Mouse (Mus musculus): ENCODE measurements around the gene Msrb2. TPM values are rescaled to one million over a fixed set of nuclear protein-coding genes. Genes with fewer than 3 reads are reported as not detected.

The Msrb2 gene
- 9.7 and 9.8 TPM in 2 replicates for polyA plus RNA-seq (2014; fragmentation: Nextera tagmentation; extraction: Ambion mirVana)

DNA sequence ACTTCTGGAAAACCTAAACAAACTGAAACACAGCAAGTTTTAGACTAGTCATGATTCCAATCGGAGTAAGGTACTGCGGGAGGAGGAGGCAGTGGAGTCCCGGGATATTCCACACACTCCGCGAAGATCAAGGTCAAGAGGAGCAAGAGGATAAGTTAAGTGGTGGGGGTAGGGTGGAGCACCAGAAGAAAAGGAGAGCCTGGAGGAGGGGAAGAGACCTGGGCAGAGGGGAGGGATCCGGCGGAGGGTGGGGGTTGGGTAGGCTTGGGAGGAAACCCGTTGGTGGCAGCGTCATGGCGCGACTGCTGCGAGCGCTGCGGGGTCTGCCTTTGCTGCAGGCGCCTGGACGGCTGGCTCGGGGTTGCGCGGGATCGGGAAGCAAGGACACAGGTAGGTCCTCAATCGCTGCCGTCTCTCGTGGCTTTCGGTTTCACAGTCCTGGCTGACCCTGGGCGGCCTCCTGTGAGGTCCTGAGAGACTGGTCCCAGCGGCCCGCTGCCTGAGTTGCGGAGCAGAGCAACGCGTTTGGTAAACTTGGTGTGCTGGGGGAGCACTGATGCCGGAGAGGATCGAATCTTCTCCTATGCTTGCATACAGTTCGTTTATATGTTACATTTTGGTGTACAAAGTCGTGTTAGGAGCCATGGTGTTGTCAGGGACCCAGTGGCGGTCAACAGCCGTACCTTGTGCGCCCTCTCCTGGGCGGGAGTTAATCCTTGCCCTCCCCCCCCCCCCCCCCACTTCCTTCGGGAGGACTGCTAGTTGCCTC lies at the start of gene Msrb2:
Gene Msrb2 (plus strand): TSS at position 51 of the 769 bp plus-strand sequence.
- H3K27me3 ChIP-seq (ENCODE audit: control insufficient read depth, insufficient read depth, low read length) = no peaks in the 10 kb centered on the region
- H3K27ac ChIP-seq = 0 out of 2 replicates have a peak within 1 kb of the TSS, but pooled peaks have one; percentile 11
- peaks cover 5% of the 10 kb centered on the region; the same call in 1 of the 2 replicates for H3K4me1 ChIP-seq (replicated peaks; ENCODE audit: control insufficient read depth, insufficient read depth, low read length)
- 1% methylated on average over 39 of the region's 39 CpGs for WGBS
- H3K4me3 ChIP-seq (replicated peaks; ENCODE audit: low read length) = peak within 1 kb of the TSS; percentile 60
- H3K4me2 ChIP-seq (replicated peaks) = peak within 1 kb of the TSS; percentile 76
- DNase-seq (ENCODE audit: low spot score) = peak; percentile 57
- H3K36me3 ChIP-seq (replicated peaks; ENCODE audit: control insufficient read depth, insufficient read depth) = no peaks in the 10 kb centered on the region
- ATAC-seq (ENCODE audit: low FRiP score) = peak; percentile 85
- no peaks in the 10 kb centered on the region for H3K9me3 ChIP-seq (ENCODE audit: control insufficient read depth, low read length)
- H3K9ac ChIP-seq = peak within 1 kb of the TSS; percentile 74

DNA sequence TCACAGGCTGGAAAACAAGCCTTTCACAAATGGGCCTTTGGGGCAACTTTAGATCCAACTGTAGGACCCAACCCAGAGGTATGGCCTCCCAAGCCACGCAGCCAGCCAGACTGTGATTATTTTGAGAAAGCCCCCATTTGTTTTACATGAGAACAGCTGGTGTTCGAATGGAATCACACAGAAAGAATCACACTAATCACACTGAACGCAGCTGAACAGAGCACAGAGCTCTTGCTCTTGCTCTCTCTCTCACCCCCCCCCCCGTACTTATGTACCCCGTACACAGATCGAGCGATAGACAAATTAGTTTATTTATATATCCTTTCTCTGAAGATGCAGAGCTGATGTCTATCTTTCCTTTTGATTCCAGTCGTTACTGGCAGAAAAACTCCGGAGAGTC lies 48.8 kb upstream of the Msrb2 start:
- Histone ChIP-seq H3K27ac (no peak overlapping the region), H3K36me3 (replicated peaks; ENCODE audit: control insufficient read depth, insufficient read depth) (no peaks in the 10 kb centered on the region), H3K4me2 (replicated peaks) (no peak overlapping the region), H3K4me1 (replicated peaks; ENCODE audit: control insufficient read depth, insufficient read depth, low read length) (no peaks in the 10 kb centered on the region), H3K9me3 (ENCODE audit: control insufficient read depth, low read length) (no peaks in the 10 kb centered on the region), H3K9ac (no peak overlapping the region), H3K27me3 (ENCODE audit: control insufficient read depth, insufficient read depth, low read length) (no peaks in the 10 kb centered on the region), H3K4me3 (replicated peaks; ENCODE audit: low read length) (no peak overlapping the region)
- 70% methylated on average over 9 of the region's 9 CpGs for WGBS
- ATAC-seq (ENCODE audit: low FRiP score) (no peak), DNase-seq (ENCODE audit: low spot score) (no peak)

DNA sequence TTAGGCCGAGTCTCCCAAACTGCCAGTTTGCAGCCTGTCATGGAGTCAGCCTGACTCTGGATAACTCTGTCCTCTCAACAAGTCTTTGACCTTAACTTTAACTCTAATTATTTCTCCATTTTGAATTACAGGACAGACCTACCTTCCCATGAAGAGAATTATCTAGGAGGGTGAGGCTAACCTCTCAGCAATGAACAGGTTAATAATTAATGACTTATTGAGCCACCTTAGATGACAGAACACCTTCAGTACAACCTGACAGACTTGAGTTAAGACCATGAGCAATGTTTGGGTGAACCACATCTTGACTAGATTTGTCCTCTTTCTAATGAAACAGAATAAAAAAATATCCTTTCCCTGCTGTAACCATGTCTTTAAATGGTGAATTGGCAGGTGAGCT lies 44.9 kb upstream of the Msrb2 start:
- H3K4me1 ChIP-seq (replicated peaks; ENCODE audit: control insufficient read depth, insufficient read depth, low read length) = no peaks in the 10 kb centered on the region
- H3K9me3 ChIP-seq (ENCODE audit: control insufficient read depth, low read length) = no peaks in the 10 kb centered on the region
- H3K4me3 ChIP-seq (replicated peaks; ENCODE audit: low read length) = no peak overlapping the region
- no peaks in the 10 kb centered on the region for H3K27me3 ChIP-seq (ENCODE audit: control insufficient read depth, insufficient read depth, low read length)
- H3K9ac ChIP-seq = no peak overlapping the region
- no peak for ATAC-seq (ENCODE audit: low FRiP score)
- no peak overlapping the region for H3K27ac ChIP-seq
- WGBS = 90% methylated on average over 1 of the region's 1 CpGs
- H3K4me2 ChIP-seq (replicated peaks) = no peak overlapping the region
- DNase-seq (ENCODE audit: low spot score) = no peak
- no peaks in the 10 kb centered on the region for H3K36me3 ChIP-seq (replicated peaks; ENCODE audit: control insufficient read depth, insufficient read depth)

DNA sequence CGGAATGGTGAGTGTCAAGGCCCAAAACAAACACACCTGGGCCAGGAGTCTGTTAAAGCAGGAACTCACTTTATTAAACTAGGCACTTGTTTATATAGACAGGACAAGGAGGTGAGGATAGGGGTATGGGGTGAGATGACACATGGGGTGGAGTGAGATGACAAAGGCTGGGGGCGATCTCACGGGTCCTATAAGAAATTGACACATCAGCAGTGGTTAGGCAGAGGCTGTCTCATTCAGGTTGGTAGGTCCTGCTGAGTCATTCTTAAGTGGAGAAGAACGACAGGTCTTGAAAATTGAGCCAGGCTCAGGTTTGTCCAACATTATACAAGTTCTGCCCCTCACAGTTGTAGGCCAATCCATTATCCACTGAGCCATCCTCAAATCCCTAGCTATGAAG lies 43.4 kb upstream of the Msrb2 start:
- H3K27me3 ChIP-seq (ENCODE audit: control insufficient read depth, insufficient read depth, low read length) = no peaks in the 10 kb centered on the region
- H3K4me1 ChIP-seq (replicated peaks; ENCODE audit: control insufficient read depth, insufficient read depth, low read length) = no peaks in the 10 kb centered on the region
- DNase-seq (ENCODE audit: low spot score) = no peak
- H3K36me3 ChIP-seq (replicated peaks; ENCODE audit: control insufficient read depth, insufficient read depth) = no peaks in the 10 kb centered on the region
- H3K4me2 ChIP-seq (replicated peaks) = no peak overlapping the region
- no peak overlapping the region for H3K4me3 ChIP-seq (replicated peaks; ENCODE audit: low read length)
- no peaks in the 10 kb centered on the region for H3K9me3 ChIP-seq (ENCODE audit: control insufficient read depth, low read length)
- H3K27ac ChIP-seq = no peak overlapping the region
- WGBS = 84% methylated on average over 4 of the region's 4 CpGs
- ATAC-seq (ENCODE audit: low FRiP score) = no peak
- no peak overlapping the region for H3K9ac ChIP-seq

DNA sequence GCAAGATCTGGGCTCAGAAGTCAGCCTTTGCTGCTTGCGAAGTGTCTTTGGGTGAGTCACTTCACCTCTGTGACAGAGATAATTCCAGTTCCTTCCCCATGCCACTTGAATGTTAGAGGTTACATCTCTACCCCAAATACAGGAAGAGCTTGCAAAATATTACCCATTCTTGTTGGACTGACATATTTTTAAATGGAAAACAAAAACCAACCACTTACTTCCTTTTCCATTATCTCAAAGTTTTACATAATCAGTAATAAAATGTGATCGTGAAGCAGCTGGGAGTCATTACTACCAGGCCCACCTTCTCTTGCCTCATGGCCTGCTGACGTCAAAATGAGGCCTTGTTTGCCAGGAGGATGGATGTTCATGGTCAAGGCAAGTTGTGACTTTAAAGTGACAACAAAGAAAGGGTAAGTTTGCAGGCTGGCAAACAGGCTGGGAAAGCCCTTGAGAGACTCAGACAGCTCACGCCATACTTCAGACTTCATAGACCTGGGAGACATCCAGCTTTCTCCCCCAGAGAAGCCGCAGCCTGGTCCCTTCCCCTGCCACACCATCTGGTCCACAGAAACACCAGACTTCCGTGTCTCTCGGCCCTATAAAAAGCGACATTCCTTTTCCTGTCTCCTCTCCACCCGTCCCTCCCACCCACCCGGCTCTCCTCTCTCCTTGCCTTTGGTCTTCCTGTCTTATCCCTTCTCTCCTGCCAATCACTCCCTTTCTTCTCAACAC lies 27.2 kb upstream of the Msrb2 start:
- Histone ChIP-seq H3K4me3 (replicated peaks; ENCODE audit: low read length) (peak overlapping the region; percentile 2; the same call in 1 of the 2 replicates), H3K4me2 (replicated peaks) (peak overlapping the region; percentile 20; the same call in 1 of the 2 replicates), H3K36me3 (replicated peaks; ENCODE audit: control insufficient read depth, insufficient read depth) (no peaks in the 10 kb centered on the region), H3K9me3 (ENCODE audit: control insufficient read depth, low read length) (no peaks in the 10 kb centered on the region), H3K27me3 (ENCODE audit: control insufficient read depth, insufficient read depth, low read length) (no peaks in the 10 kb centered on the region), H3K4me1 (replicated peaks; ENCODE audit: control insufficient read depth, insufficient read depth, low read length) (no peaks in the 10 kb centered on the region), H3K27ac (no peak overlapping the region), H3K9ac (no peak overlapping the region)
- DNase-seq (ENCODE audit: low spot score) = no peak
- peak; percentile 21; the same call in 1 of the 2 replicates for ATAC-seq (ENCODE audit: low FRiP score)
- 46% methylated on average over 10 of the region's 10 CpGs for WGBS

DNA sequence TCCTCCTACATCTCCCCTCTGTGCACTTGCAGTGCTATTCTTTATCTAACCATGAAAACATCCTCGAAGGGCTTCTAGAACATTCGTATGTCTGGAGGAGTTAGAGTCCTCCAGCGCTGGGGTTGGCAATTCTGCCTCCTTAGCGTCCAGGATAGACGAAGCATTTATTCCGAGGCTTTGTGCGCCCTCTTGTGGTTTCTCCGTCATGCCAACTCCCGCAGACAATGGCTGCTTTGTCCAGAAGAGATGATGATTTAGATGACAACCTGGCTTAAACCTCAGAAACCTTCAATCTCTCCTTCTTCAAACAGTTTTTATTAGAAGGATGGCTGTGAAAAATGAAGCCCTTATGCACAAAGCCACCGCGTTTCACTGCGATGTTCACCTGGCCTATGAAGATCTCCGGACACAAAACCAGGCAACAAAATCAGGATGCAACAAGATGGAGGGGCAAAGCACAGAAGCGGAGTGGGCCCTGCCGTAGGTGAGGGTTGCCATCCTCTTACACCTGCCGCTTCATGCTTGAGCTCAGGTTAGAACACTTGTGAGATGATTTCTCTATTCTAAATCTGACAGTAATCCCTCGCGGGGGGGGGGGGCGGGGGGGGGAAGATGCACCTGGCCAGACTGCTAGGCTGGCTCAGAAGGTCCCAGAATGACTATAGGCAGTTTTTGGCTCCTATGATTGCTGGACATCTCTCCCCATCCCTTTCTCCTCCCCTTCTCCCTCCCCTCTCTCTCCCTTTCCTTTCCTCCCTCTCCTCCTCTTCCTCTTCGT lies 26.4 kb upstream of the Msrb2 start:
- Histone ChIP-seq H3K36me3 (replicated peaks; ENCODE audit: control insufficient read depth, insufficient read depth) (no peaks in the 10 kb centered on the region), H3K4me3 (replicated peaks; ENCODE audit: low read length) (peak overlapping the region; percentile 2; the same call in 1 of the 2 replicates), H3K4me1 (replicated peaks; ENCODE audit: control insufficient read depth, insufficient read depth, low read length) (no peaks in the 10 kb centered on the region), H3K9ac (peak overlapping the region; percentile 34; the same call in 1 of the 2 replicates), H3K27me3 (ENCODE audit: control insufficient read depth, insufficient read depth, low read length) (no peaks in the 10 kb centered on the region), H3K4me2 (replicated peaks) (peak overlapping the region; percentile 20), H3K27ac (no peak overlapping the region), H3K9me3 (ENCODE audit: control insufficient read depth, low read length) (no peaks in the 10 kb centered on the region)
- DNase-seq (ENCODE audit: low spot score) = peak; percentile 96
- ATAC-seq (ENCODE audit: low FRiP score) = peak; percentile 89
- WGBS = 27% methylated on average over 20 of the region's 20 CpGs

DNA sequence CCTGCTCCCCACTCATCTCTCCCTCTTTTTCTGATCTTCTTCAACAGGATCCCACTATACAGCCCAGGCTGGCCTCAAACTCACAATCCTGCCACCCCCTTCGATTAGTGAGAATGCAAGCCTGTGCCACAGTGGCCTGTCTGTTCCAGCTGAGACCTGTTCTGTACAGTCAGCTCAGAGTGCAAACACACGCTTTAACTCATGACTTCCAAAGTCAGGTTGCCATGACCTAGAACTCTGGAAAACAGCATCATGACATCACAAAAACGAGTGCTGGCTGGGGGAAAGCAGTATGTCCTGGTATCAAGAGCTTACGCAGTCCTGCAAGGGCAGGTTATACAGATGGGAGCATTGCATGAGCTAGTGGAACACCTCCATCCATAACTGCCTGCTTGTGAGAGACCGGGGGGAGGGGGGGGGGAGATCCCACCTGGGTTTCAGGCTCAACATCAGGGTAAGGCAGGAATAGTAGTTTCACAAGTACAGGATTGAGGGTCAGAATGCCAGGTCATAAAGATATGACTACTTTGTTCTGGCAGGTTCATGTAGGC lies 25.8 kb upstream of the Msrb2 start:
- Histone ChIP-seq H3K27me3 (ENCODE audit: control insufficient read depth, insufficient read depth, low read length) (no peaks in the 10 kb centered on the region), H3K4me2 (replicated peaks) (peak overlapping the region; percentile 20), H3K4me3 (replicated peaks; ENCODE audit: low read length) (no peak overlapping the region), H3K27ac (no peak overlapping the region), H3K9ac (no peak overlapping the region), H3K36me3 (replicated peaks; ENCODE audit: control insufficient read depth, insufficient read depth) (no peaks in the 10 kb centered on the region), H3K9me3 (ENCODE audit: control insufficient read depth, low read length) (no peaks in the 10 kb centered on the region), H3K4me1 (replicated peaks; ENCODE audit: control insufficient read depth, insufficient read depth, low read length) (no peaks in the 10 kb centered on the region)
- DNase-seq (ENCODE audit: low spot score) = no peak
- peak; percentile 43; the same call in 1 of the 2 replicates for ATAC-seq (ENCODE audit: low FRiP score)
- 76% methylated on average over 5 of the region's 5 CpGs for WGBS

DNA sequence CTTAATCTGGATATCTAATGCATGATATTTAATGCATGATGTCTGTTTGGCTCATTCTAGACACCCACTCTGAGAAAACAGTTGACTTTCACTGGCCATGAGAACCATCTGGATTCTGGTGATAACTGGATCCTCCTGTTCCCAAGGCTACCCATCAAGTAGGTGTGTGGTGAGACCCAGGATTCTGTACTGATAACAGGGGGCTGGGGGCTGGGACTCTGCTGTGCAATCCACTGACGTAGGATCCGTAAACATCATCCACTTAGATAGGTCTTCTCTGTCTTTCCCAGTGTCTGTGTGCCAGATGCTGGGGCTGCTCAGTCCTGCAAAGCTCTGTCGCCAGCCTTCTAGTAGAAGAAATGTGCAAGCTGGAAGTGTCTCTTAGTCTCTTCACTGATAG lies 22.8 kb upstream of the Msrb2 start:
- Histone ChIP-seq H3K4me3 (replicated peaks; ENCODE audit: low read length) (no peak overlapping the region), H3K27me3 (ENCODE audit: control insufficient read depth, insufficient read depth, low read length) (no peaks in the 10 kb centered on the region), H3K9me3 (ENCODE audit: control insufficient read depth, low read length) (no peaks in the 10 kb centered on the region), H3K36me3 (replicated peaks; ENCODE audit: control insufficient read depth, insufficient read depth) (no peaks in the 10 kb centered on the region), H3K4me2 (replicated peaks) (no peak overlapping the region), H3K27ac (no peak overlapping the region), H3K4me1 (replicated peaks; ENCODE audit: control insufficient read depth, insufficient read depth, low read length) (no peaks in the 10 kb centered on the region), H3K9ac (no peak overlapping the region)
- WGBS = 85% methylated on average over 3 of the region's 3 CpGs
- DNase-seq (ENCODE audit: low spot score) (no peak), ATAC-seq (ENCODE audit: low FRiP score) (no peak)
